Mouse (Mus musculus): ENCODE measurements around the gene Ube2k. TPM values are rescaled to one million over a fixed set of nuclear protein-coding genes. Genes with fewer than 3 reads are reported as not detected.

Gene Ube2k
- polyA plus RNA-seq (2015; fragmentation: Nextera tagmentation; extraction: Ambion mirVana) = 190 and 191 TPM in 2 replicates

- Histone ChIP-seq H3K9me3 (no peaks in the 10 kb centered on the region), H3K27ac (peak within 1 kb of the TSS; percentile 98), H3K4me1 (peaks cover 17% of the 10 kb centered on the region), H3K36me3 (replicated peaks) (no peaks in the 10 kb centered on the region), H3K4me3 (peak within 1 kb of the TSS; percentile 94), H3K27me3 (replicated peaks) (no peaks in the 10 kb centered on the region), H3K4me2 (peak within 1 kb of the TSS; percentile 67), H3K9ac (peak within 1 kb of the TSS; percentile 93)
- peak; percentile 96 for ATAC-seq (replicated peaks)
- under 1% methylated on average over 61 of the region's 66 CpGs for WGBS
Measured at GRCm38 (mm10) chr5:65536751-65537419, at the start of gene Ube2k, which contains the start of gene Smim14. Gene Ube2k, plus strand, starts transcription at chr5:65537233. Gene Smim14, minus strand, starts transcription at chr5:65537184.

- H3K9me3 ChIP-seq = no peaks in the 10 kb centered on the region
- H3K4me3 ChIP-seq = no peak overlapping the region
- H3K27me3 ChIP-seq (replicated peaks) = no peaks in the 10 kb centered on the region
- H3K4me2 ChIP-seq = no peak overlapping the region
- no peak overlapping the region for H3K27ac ChIP-seq
- 82% methylated on average over 10 of the region's 10 CpGs for WGBS
- ATAC-seq (replicated peaks) = no peak
- peaks cover 32% of the 10 kb centered on the region for H3K4me1 ChIP-seq
- H3K9ac ChIP-seq = no peak overlapping the region
- H3K36me3 ChIP-seq (replicated peaks) = no peaks in the 10 kb centered on the region
Measured at GRCm38 (mm10) chr5:65487381-65487780, 49.7 kb upstream of the Ube2k start.

DNA sequence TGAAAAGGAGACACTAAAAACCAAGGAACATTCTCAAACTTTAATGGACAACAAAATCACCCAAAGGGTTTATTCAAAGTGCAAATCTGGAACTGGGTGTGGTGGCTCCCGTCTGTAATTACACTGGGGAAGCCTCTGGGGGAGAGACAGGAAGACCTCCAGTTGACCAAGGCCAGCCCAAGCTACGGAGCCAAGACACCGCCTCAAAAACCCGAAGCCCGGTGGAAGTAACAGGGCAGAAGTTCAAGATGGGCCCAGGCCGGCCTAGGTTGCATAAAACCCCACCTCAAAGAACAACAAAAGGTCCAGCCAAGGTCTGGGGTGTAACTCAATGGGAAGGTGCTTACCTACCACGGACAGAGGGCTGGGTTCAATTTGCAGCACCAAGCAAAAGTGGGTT lies 48.3 kb upstream of the Ube2k start:
- 83% methylated on average over 7 of the region's 7 CpGs for WGBS
- Histone ChIP-seq H3K36me3 (replicated peaks) (no peaks in the 10 kb centered on the region), H3K4me3 (no peak overlapping the region), H3K9me3 (no peaks in the 10 kb centered on the region), H3K4me1 (peaks cover 37% of the 10 kb centered on the region), H3K27ac (no peak overlapping the region), H3K4me2 (no peak overlapping the region), H3K9ac (no peak overlapping the region), H3K27me3 (replicated peaks) (no peaks in the 10 kb centered on the region)
- ATAC-seq (replicated peaks) = no peak

DNA sequence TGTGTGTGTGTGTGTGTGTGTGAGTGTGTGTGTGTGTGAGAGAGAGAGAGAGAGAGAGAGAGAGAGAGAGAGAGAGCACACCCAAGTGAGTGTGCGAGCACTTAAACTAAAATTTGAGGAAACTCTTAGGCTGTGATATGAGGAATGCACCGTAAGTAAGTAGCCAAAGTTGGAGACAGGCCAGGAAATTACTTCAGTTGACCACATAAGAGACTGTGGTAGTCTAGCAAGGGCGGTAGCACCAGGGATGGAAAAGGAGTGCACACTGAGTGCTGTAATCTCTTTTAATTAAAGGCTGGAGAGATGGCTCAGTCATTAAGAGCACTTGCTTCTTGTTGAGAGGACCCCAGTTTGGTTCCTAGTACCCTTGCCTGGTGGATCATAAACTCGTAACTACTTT lies 47.2 kb upstream of the Ube2k start:
- H3K4me2 ChIP-seq = no peak overlapping the region
- 82% methylated on average over 4 of the region's 4 CpGs for WGBS

DNA sequence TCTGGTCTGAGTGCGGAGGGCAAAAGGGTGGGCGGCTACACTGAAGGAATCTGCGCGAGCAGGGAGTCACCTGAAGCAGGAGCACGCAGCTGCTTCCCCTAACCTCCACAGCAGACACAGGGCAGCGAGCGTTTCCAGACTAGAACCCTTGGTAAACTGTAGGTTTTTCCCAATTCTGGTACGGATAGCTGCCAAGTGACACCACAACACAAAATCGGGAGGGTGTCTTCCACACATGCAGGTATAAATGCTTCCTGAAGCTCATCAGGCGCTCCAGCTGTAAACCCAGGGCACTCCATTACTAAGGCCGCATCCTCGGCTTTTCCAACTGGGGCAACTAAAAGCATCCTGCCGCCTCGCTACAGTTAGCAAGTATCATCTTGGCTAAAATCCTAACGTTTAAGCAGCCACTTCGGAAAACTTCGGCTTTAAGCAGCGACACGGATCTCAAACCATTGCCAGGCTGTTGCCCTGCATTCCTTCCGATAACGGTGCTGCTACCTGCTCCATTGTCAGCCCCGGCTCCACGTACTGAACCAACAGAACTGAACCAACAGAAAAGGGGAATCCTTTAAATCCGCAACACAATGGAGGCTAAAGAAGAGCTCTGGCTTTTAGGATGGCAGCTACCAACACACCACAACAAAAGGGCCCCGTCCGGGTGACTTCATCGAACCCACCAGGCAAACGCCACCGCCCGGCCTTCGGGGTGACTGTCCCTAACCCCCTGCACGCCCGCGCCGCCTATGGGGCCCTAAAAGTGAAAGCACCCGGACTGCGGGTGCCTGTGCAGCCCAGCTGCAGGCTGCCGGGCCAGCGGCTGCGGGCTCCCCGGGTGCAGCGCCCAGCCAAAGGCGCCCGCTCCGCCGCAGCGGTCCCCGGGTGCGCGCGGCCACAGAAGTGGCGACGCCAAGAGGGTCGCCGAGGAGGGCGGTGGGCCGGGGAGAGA lies 45.0 kb upstream of the Ube2k start:
- Histone ChIP-seq H3K27me3 (replicated peaks) (no peaks in the 10 kb centered on the region), H3K4me1 (peaks cover 37% of the 10 kb centered on the region), H3K4me3 (peak overlapping the region; percentile 92), H3K9me3 (no peaks in the 10 kb centered on the region), H3K36me3 (replicated peaks) (no peaks in the 10 kb centered on the region), H3K27ac (peak overlapping the region; percentile 95), H3K4me2 (peak overlapping the region; percentile 81), H3K9ac (peak overlapping the region; percentile 91)
- ATAC-seq (replicated peaks) = peak; percentile 85
- under 1% methylated on average over 56 of the region's 57 CpGs for WGBS

More for the DNA sequence above, 47.2 kb upstream of the Ube2k start:
- no peaks in the 10 kb centered on the region for H3K9me3 ChIP-seq
- no peaks in the 10 kb centered on the region for H3K27me3 ChIP-seq (replicated peaks)
- no peak overlapping the region for H3K27ac ChIP-seq
- H3K36me3 ChIP-seq (replicated peaks) = no peaks in the 10 kb centered on the region
- H3K4me3 ChIP-seq = no peak overlapping the region
- ATAC-seq (replicated peaks) = no peak
- no peak overlapping the region for H3K9ac ChIP-seq
- peaks cover 37% of the 10 kb centered on the region for H3K4me1 ChIP-seq

- under 1% methylated on average over 66 of the region's 69 CpGs for WGBS
- Histone ChIP-seq H3K27ac (peak within 1 kb of the TSS; percentile 95), H3K9me3 (no peaks in the 10 kb centered on the region), H3K36me3 (replicated peaks) (no peaks in the 10 kb centered on the region), H3K4me1 (peaks cover 37% of the 10 kb centered on the region), H3K9ac (peak within 1 kb of the TSS; percentile 91), H3K27me3 (replicated peaks) (no peaks in the 10 kb centered on the region), H3K4me3 (peak within 1 kb of the TSS; percentile 92), H3K4me2 (peak within 1 kb of the TSS; percentile 81)
- peak; percentile 98 for ATAC-seq (replicated peaks)
Measured at GRCm38 (mm10) chr5:65492716-65493531, 44.1 kb upstream of the Ube2k start, which contains the start of gene Gm43552. Gene Gm43552, minus strand, starts transcription at chr5:65492833.

- no peak overlapping the region for H3K9ac ChIP-seq
- WGBS = 86% methylated on average over 7 of the region's 7 CpGs
- no peaks in the 10 kb centered on the region for H3K9me3 ChIP-seq
- ATAC-seq (replicated peaks) = no peak
- no peak overlapping the region for H3K4me2 ChIP-seq
- no peak overlapping the region for H3K4me3 ChIP-seq
- H3K27ac ChIP-seq = no peak overlapping the region
- H3K4me1 ChIP-seq = no peaks in the 10 kb centered on the region
- no peaks in the 10 kb centered on the region for H3K36me3 ChIP-seq (replicated peaks)
- no peaks in the 10 kb centered on the region for H3K27me3 ChIP-seq (replicated peaks)
Measured at GRCm38 (mm10) chr5:65500231-65500630, 36.8 kb upstream of the Ube2k start.

GRCm38 (mm10) chr5:65501407-65501806 lies 35.6 kb upstream of the Ube2k start:
- no peaks in the 10 kb centered on the region for H3K27me3 ChIP-seq (replicated peaks)
- WGBS = 92% methylated on average over 9 of the region's 9 CpGs
- H3K9me3 ChIP-seq = no peaks in the 10 kb centered on the region
- H3K4me3 ChIP-seq = no peak overlapping the region
- H3K9ac ChIP-seq = no peak overlapping the region
- H3K4me2 ChIP-seq = no peak overlapping the region
- no peaks in the 10 kb centered on the region for H3K36me3 ChIP-seq (replicated peaks)
- no peak for ATAC-seq (replicated peaks)
- no peaks in the 10 kb centered on the region for H3K4me1 ChIP-seq
- no peak overlapping the region for H3K27ac ChIP-seq

DNA sequence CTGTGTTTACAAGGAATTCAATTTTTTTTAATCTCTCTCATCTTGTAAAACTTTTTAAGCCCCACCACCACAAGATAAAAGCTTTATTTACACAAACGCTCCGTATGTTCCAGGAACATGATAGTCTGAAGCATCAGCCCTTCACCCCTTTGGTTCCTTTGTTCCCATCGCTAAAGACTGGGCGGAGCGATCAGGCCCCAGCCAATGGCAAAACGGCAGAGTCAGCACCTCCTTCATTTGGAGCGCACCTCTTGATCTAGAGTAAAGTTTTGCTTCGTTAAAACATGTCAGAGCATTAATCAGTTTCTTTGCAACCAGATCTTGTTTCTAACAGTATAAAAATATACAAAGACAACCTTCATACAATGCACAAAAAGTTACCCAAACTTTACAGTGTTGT lies 31.2 kb upstream of the Ube2k start:
- ATAC-seq (replicated peaks) = no peak
- no peak overlapping the region for H3K9ac ChIP-seq
- 12% methylated on average over 8 of the region's 8 CpGs for WGBS
- H3K4me1 ChIP-seq = no peaks in the 10 kb centered on the region
- no peaks in the 10 kb centered on the region for H3K36me3 ChIP-seq (replicated peaks)
- no peak overlapping the region for H3K4me3 ChIP-seq
- no peak overlapping the region for H3K4me2 ChIP-seq
- H3K27ac ChIP-seq = no peak overlapping the region
- H3K9me3 ChIP-seq = no peaks in the 10 kb centered on the region
- no peaks in the 10 kb centered on the region for H3K27me3 ChIP-seq (replicated peaks)

DNA sequence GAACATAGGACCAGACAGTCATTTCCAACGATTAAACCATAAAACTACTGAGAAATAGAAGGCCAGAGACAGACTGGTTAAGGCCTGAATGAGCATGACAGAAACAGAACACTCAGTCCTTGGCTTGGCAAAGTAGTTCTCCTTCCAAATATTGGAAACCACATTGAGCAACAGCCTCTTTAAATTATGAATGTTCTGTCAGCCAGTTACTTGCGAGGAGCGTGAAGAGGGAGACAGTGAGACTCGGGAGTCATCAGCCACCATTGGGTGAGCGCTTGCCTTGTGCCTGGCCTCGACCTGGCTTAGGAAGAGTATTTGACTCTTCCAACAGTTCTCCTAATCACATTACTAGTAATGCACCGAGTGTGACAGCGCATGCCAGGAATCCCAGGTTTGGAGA lies 28.6 kb upstream of the Ube2k start:
- H3K27me3 ChIP-seq (replicated peaks) = no peaks in the 10 kb centered on the region
- WGBS = 86% methylated on average over 8 of the region's 8 CpGs
- no peaks in the 10 kb centered on the region for H3K9me3 ChIP-seq
- no peak overlapping the region for H3K4me2 ChIP-seq
- H3K36me3 ChIP-seq (replicated peaks) = no peaks in the 10 kb centered on the region
- no peaks in the 10 kb centered on the region for H3K4me1 ChIP-seq
- no peak overlapping the region for H3K4me3 ChIP-seq
- no peak for ATAC-seq (replicated peaks)
- H3K9ac ChIP-seq = no peak overlapping the region
- no peak overlapping the region for H3K27ac ChIP-seq

- Histone ChIP-seq H3K27ac (no peak overlapping the region), H3K9ac (no peak overlapping the region), H3K27me3 (replicated peaks) (no peaks in the 10 kb centered on the region), H3K36me3 (replicated peaks) (no peaks in the 10 kb centered on the region), H3K4me2 (no peak overlapping the region), H3K4me1 (no peaks in the 10 kb centered on the region), H3K9me3 (no peaks in the 10 kb centered on the region), H3K4me3 (no peak overlapping the region)
- 90% methylated on average over 3 of the region's 3 CpGs for WGBS
- ATAC-seq (replicated peaks) = no peak
Measured at GRCm38 (mm10) chr5:65513506-65513905, 23.5 kb upstream of the Ube2k start.

Measured in midbrain, embryonic 15.5 days (tissue).